Mouse (Mus musculus) kidney, postnatal 36 days (tissue): ENCODE results near the gene Ch25h.

Experiments
- DNase-seq, 2 experiments: peaks; one replicate each; pipeline ENCODE4 v3.0.0; 2021 to 2022; ENCODE audit warnings: mixed read lengths in 2 of 2

Ch25h gene

GRCm38 (mm10) chr19:34474991-34475971 lies at the start of gene Ch25h:
Gene Ch25h, minus strand, starts transcription at chr19:34475164.
- peak; percentile 57 to 79 for DNase-seq

- peak in 1 of 2 experiments; percentile 34 for DNase-seq
Observed at GRCm38 (mm10) chr19:34524646-34525045, 49.7 kb upstream of the Ch25h start.

GRCm38 (mm10) chr19:34523106-34523725 lies 48.3 kb upstream of the Ch25h start:
- DNase-seq = peak; percentile 46 to 63

GRCm38 (mm10) chr19:34521978-34522377 lies 47.0 kb upstream of the Ch25h start:
- no peak for DNase-seq

GRCm38 (mm10) chr19:34521361-34521760 lies 46.4 kb upstream of the Ch25h start:
- no peak for DNase-seq

- DNase-seq = peak in 1 of 2 experiments; percentile 58
Observed at GRCm38 (mm10) chr19:34520051-34520450, 45.1 kb upstream of the Ch25h start.

- DNase-seq = peak in 1 of 2 experiments; percentile 53
Observed at GRCm38 (mm10) chr19:34519646-34520045, 44.7 kb upstream of the Ch25h start.

GRCm38 (mm10) chr19:34518786-34519185 lies 43.8 kb upstream of the Ch25h start:
- peak in 1 of 2 experiments; percentile 39 for DNase-seq

GRCm38 (mm10) chr19:34517812-34518594 lies 43.0 kb upstream of the Ch25h start:
- DNase-seq = peak; percentile 69 to 83

GRCm38 (mm10) chr19:34517197-34517596 lies 42.2 kb upstream of the Ch25h start:
- peak; percentile 32 to 58 for DNase-seq

GRCm38 (mm10) chr19:34516346-34516745 lies 41.4 kb upstream of the Ch25h start:
- DNase-seq = no peak

- no peak for DNase-seq
Observed at GRCm38 (mm10) chr19:34515681-34516080, 40.7 kb upstream of the Ch25h start.

- DNase-seq = no peak
Observed at GRCm38 (mm10) chr19:34511528-34511927, 36.6 kb upstream of the Ch25h start.

GRCm38 (mm10) chr19:34510717-34511116 lies 35.8 kb upstream of the Ch25h start:
- DNase-seq = no peak

GRCm38 (mm10) chr19:34505161-34505721 lies 30.3 kb upstream of the Ch25h start:
- DNase-seq = no peak

GRCm38 (mm10) chr19:34500763-34501162 lies 25.8 kb upstream of the Ch25h start:
- DNase-seq = peak; percentile 77 to 81

GRCm38 (mm10) chr19:34496353-34496752 lies 21.4 kb upstream of the Ch25h start:
- DNase-seq = peak; percentile 75 to 83

- DNase-seq = no peak
Observed at GRCm38 (mm10) chr19:34493859-34494258, 18.9 kb upstream of the Ch25h start.

- peak; percentile 72 to 75 for DNase-seq
Observed at GRCm38 (mm10) chr19:34483547-34483946, 8.6 kb upstream of the Ch25h start.

GRCm38 (mm10) chr19:34474228-34474990 lies 555 bp downstream of the Ch25h start:
- peak in 1 of 2 experiments; percentile 33 for DNase-seq

GRCm38 (mm10) chr19:34471703-34472102 lies 3.3 kb downstream of the Ch25h start:
- DNase-seq = no peak

GRCm38 (mm10) chr19:34468794-34469193 lies 6.2 kb downstream of the Ch25h start:
- DNase-seq = no peak
